Mouse (Mus musculus) hindlimb bud, embryonic 11.5 days (tissue): ENCODE results near the gene Tab1.

ENCODE experiments used
- DNase-seq: peaks from one replicate; pipeline ENCODE4 v3.0.0-alpha.2; 2012; ENCODE audit warnings: low read depth, low spot score; ENCODE audit errors: extremely low spot score

Gene Tab1

GRCm38 (mm10) chr15:80132993-80133586, at the start of gene Tab1:
Tab1 (plus strand) TSS chr15:80133127.
- DNase-seq = peak; percentile 57

GRCm38 (mm10) chr15:80083276-80083731, 49.6 kb upstream of the Tab1 start:
- DNase-seq = peak; percentile 99

DNA sequence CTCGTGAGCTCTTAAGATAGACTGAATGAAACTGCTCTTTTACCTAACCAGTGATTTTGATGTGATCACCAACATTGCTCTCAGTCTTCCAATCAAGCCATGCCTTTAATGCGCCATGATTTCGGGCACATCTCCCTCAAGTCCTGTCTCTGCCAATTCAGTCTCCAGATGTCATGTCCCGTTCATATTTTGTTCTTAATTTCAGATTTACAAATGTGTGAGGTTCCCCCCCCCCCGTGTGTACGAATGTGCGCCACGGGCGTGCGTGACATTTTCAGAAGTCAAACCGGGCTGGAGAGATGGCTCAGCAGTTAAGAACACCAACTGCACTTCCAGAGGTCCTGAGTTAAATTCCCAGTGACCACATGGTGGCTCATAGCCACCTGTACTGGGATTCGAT, 49.2 kb upstream of the Tab1 start:
- DNase-seq = no peak

- DNase-seq = no peak
Observed at GRCm38 (mm10) chr15:80087406-80088012, 45.4 kb upstream of the Tab1 start.

- peak; percentile 96 for DNase-seq
Observed at GRCm38 (mm10) chr15:80088637-80089036, 44.3 kb upstream of the Tab1 start.

DNA sequence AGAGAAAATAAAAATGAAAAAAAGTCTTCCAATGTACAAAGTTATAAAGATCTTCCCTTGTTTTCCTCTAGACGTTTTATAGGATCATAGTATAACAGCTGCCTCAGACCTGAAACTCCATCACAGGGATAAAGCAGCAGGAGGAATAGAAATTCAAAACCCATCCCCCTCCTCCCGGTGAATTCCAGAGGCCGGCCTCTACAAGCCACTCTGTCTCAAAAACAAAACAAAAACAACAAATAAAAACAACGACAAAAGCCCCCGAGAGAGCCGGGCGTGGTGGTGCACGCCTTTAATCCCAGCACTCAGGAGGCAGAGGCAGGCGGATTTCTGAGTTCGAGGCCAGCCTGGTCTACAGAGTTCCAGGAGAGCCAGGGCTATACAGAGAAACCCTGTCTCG, 42.8 kb upstream of the Tab1 start:
- DNase-seq = no peak

DNA sequence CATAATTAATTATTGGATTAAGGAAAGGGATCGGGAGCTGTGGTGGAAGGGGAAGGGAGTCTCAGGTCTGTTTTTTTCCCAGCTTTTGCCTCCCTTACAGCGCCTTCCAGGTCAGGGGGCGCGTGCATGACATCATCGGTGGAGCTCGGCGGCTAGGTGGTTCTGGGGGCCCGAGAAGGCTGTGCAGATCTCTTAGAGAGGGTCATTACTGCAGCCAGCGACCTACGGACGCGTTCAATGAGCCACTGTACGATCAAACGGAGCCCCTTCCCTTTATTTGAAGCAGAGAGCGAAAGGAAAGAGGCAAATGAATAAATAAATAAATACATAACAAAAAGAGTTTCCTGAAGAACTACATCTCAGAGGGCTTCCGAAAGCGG, 42.2 kb upstream of the Tab1 start:
- DNase-seq = no peak

- DNase-seq = no peak
Observed at GRCm38 (mm10) chr15:80091121-80091955, 41.6 kb upstream of the Tab1 start, which contains the start of the genes Syngr1 and Rpl3. Syngr1 (plus strand) TSS chr15:80091334. Rpl3 (minus strand) TSS chr15:80091868.

GRCm38 (mm10) chr15:80092041-80092441, 40.9 kb upstream of the Tab1 start:
- no peak for DNase-seq

GRCm38 (mm10) chr15:80092599-80092998, 40.3 kb upstream of the Tab1 start:
- no peak for DNase-seq

GRCm38 (mm10) chr15:80094201-80094600, 38.7 kb upstream of the Tab1 start:
- DNase-seq = no peak

- no peak for DNase-seq
Observed at GRCm38 (mm10) chr15:80095596-80095995, 37.3 kb upstream of the Tab1 start.

GRCm38 (mm10) chr15:80096406-80096805, 36.5 kb upstream of the Tab1 start:
- DNase-seq = no peak

DNA sequence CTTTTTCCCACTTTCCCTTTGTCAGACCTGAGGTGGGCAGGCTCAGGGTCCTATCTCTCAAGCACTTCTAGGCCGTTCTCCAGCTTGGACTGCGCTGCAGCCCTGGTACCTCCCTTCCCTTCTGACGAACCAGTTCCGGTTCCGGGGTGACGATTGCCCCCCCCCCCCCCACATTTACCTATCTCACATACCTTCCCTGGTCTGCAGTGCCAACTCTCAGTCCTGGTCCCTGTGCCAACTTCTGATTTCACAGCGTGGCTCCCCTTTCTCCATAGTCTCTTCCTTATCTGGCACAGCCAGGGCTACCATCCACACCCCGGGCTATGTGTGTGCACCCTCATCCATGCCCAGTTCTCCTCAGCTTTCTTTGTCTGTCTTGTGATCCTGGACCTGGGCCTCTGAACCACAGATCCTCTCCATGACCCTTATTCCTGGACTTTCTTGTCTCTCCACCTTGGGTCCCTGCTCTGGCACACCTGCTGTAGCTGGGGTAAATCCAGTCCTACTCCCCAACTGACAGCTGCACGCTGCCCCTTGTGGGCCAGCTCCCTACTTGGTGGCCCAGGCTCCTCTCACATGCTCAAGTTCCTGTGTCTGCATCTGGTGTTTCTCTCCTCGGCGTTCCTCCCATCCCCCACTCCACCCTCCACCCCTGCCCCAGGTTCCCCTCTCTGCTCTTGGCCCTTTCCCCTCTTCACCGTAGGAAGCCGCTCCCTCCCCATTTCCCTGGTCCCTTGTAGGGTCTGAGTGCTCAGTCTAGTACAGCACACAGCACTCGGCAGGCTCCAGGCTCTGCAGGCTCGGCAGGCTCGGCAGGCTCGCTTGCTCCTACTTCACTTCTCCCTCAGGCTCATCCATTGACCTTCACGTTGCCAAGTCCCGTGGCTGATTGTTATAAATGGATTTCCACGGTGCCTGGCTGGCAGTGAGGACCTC, 35.7 kb upstream of the Tab1 start:
- no peak for DNase-seq

- no peak for DNase-seq
Observed at GRCm38 (mm10) chr15:80097999-80098461, 34.9 kb upstream of the Tab1 start.

DNA sequence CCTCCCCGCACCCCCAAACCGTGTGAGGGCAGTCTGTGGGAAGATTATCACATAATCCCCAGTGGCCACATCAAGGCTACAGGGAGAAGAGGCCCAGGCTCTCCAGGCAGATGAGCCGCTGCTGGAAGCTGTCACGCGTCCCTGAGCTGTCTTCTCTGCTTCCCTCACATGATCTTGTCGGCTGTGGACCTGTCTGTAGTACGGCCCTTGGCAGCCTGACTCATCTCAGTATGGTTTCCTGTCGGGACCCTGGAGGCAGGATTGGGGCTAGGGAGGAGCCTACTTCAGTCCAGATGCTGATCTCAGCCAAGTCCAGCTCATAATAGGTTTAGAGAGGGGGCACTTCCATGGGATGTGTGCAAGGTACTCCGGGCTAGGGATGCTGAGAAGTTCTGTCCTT, 34.1 kb upstream of the Tab1 start:
- no peak for DNase-seq

DNA sequence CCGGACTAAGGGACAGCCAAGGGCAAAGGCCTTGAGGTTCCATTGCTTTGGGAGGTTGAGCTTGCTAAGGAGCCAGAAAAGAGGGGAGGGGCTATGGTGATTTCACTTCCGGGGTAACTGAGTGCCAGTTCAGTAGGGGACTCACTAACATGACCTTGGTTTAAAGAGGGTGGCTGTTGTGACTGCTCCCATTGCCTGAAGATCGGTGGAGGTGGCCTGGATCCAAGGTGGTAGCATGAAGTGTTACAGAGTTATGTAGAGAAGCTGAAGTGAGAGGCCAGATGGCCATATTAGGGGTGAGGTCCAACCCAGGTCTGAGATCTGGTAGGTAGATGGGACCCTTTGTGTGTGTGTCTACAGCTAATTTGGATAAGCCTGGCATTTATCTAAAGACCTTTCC, 33.5 kb upstream of the Tab1 start:
- DNase-seq = no peak

- no peak for DNase-seq
Observed at GRCm38 (mm10) chr15:80100196-80100595, 32.7 kb upstream of the Tab1 start.

GRCm38 (mm10) chr15:80100871-80101270, 32.1 kb upstream of the Tab1 start:
- DNase-seq = no peak

DNA sequence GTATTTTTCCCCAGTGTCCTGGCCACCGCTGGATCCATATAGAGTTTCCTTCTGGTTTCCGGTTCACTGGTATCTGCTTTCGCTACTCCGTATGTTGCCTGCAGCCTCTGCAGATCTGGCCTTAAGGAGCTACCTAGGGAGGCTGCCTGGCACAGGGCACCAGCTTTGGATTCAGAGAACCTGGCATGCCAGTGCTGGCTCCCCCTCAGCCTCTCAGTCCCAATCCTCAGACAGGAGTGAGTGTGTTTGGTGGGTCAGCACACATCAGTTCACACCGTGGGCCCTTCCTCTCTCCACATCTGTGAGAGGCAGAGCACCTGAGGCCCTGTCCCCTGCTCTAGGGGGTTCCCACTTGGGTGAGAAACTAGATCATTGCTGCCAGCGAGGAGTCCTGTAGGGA, 31.4 kb upstream of the Tab1 start:
- no peak for DNase-seq

- DNase-seq = no peak
Observed at GRCm38 (mm10) chr15:80102495-80102894, 30.4 kb upstream of the Tab1 start.
